Mouse (Mus musculus): ENCODE measurements around the gene Cnp.

- no peak for TF ChIP-seq CTCF (IDR thresholded peaks at IDR 0.05; ENCODE audit: low read depth, low read length)
- TF ChIP-seq GATA2 (IDR thresholded peaks at IDR 0.05; ENCODE audit: borderline replicate concordance, low read depth, low read length) = no peak
These were observed 46.1 kb upstream of the Cnp start for GRCm38 (mm10) chr11:100528375-100529165.
